Mouse (Mus musculus) stomach, postnatal 0 days (tissue): Measurements from ENCODE around the gene Lrwd1.

Experiments
- CTCF ChIP-seq: IDR thresholded peaks from 2 replicates; pipeline ENCODE4 v1.5.1; 2016; ENCODE audit warnings: antibody characterized with exemption, low read depth, mild to moderate bottlenecking, moderate library complexity
- EP300 ChIP-seq: optimal IDR thresholded peaks from 2 replicates; pipeline ENCODE3; 2016; ENCODE audit warnings: antibody characterized with exemption

DNA sequence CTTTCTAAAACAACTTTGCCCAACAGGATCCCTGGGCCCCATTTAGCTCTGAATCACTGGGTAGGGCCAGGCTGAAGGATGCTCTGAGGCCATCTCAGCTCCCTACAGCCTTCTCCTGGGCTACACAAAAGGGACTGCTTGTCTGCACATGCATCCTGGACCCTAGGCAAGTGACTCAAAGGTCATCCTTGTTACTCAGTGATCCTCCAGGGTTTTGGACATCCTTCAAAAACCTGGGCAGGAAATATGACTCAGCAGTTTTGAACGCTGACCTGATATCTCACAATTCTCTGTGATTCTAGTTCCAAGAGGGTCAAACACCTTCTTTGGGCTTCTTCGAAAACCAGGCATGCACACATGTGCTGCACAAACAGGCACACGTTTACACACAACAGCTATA, 26.8 kb downstream of the Lrwd1 start:
- TF ChIP-seq CTCF (no peak), EP300 (no peak)
